Mouse (Mus musculus) midbrain, embryonic 16.5 days (tissue): ENCODE measurements at regions not wholly inside any gene's neighbourhood (a gene's known extent, or its start where the extent isn't known, plus 50 kb on each side); places are given as distances from the start of the nearest gene placed in this dataset.

ENCODE experiments used
- ATAC-seq: fragments of 200-750 bp; cut with Nextera tagmentation; 2 replicates; pipeline ENCODE4 v1.8.0; 2017; ENCODE audit warnings: moderate TSS enrichment
- H3K27ac ChIP-seq: fragments of 300-500 bp; sonication (generic); 2 replicates; pipeline ENCODE4 v1.5.1; 2014; ENCODE audit warnings: mild to moderate bottlenecking, low read length, mixed read lengths
- H3K27me3 ChIP-seq: fragments of 300-500 bp; sonication (generic); 2 replicates; pipeline ENCODE4 v1.6.1; 2014; ENCODE audit warnings: low read depth, low read length, mixed read lengths; ENCODE audit not compliant: control insufficient read depth, insufficient read depth
- H3K36me3 ChIP-seq: fragments of 300-500 bp; sonication (generic); 2 replicates; pipeline ENCODE4 v1.6.1; 2014; ENCODE audit warnings: mild to moderate bottlenecking, low read length, moderate library complexity, mixed read lengths; ENCODE audit not compliant: control insufficient read depth, insufficient read depth
- H3K4me1 ChIP-seq: fragments of 300-500 bp; sonication (generic); 2 replicates; pipeline ENCODE4 v1.6.1; 2014; ENCODE audit warnings: mild to moderate bottlenecking, low read length, mixed read lengths; ENCODE audit not compliant: control insufficient read depth, insufficient read depth
- H3K4me2 ChIP-seq: fragments of 300-500 bp; sonication (generic); 2 replicates; pipeline ENCODE4 v1.6.1; 2014; ENCODE audit warnings: mild to moderate bottlenecking, low read length, mixed read lengths
- H3K4me3 ChIP-seq: fragments of 300-500 bp; sonication (generic); 2 replicates; pipeline ENCODE4 v1.5.1; 2014; ENCODE audit warnings: low read depth, mild to moderate bottlenecking, low read length, moderate library complexity, mixed read lengths
- H3K9ac ChIP-seq: fragments of 300-500 bp; sonication (generic); 2 replicates; pipeline ENCODE4 v1.6.1; 2014; ENCODE audit warnings: low read depth, low read length, mixed read lengths
- H3K9me3 ChIP-seq: fragments of 300-500 bp; sonication (generic); replicated peaks from 2 replicates; pipeline ENCODE4 v1.6.1; 2014; ENCODE audit warnings: mild to moderate bottlenecking, low read length, mixed read lengths; ENCODE audit not compliant: control insufficient read depth, poor library complexity, severe bottlenecking
- WGBS: fragments of 180-500 bp; shearing (Covaris S2); extraction: QIAGEN DNeasy Blood & Tissue Kit; methylation state at CpG from one replicate; pipeline ENCODE4 v1.1.7; 2014; 5-methylcytosine and 5-hydroxymethylcytosine counted together

DNA sequence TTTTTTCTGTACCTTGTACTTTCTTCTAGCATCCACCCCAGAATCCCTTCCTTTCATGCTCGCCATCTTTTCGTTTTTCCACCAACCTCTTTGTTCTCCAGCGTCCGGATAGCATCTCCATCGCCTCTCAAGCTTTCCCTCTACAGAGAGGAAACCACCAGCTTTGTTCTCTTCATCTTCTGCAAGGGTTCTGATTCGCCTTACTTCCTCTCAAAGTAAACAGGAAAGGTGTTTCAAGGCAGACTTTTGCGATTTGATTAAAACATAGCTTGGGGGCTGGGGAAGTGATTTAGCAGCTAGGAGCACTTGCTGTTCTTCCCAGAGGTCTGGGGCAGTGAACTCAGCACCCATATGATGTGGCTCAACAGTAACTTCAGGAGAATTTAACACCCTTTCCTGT lies 71.4 kb downstream of the Emp1 start:
- Histone ChIP-seq H3K4me1 (no peaks in the 10 kb centered on the region), H3K9ac (no peak overlapping the region), H3K4me2 (no peak overlapping the region), H3K9me3 (no peaks in the 10 kb centered on the region), H3K27ac (no peak overlapping the region), H3K27me3 (no peaks in the 10 kb centered on the region), H3K4me3 (no peak overlapping the region), H3K36me3 (no peaks in the 10 kb centered on the region)
- ATAC-seq = no peak
- WGBS = 85% methylated on average over 7 of the region's 7 CpGs

DNA sequence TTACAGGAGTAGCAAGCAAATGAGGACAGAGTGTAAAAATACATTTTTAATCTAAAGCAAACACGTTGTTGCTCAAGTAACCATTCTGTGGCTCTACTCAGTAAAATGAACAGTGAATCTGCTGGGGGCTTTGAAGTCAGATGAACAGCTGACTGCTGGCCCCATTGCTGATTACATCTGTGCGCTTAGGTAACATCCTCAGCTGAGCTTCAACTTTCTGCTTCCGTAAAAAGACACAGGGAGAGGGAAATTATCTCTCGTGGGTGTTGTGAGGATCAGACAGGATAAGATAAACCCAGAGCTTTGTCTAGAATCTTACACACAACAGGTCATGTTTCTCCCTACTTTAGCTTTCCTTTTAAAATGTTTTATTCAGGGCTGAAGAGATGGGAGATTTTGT lies 74.0 kb downstream of the Emp1 start:
- Histone ChIP-seq H3K9ac (no peak overlapping the region), H3K4me3 (no peak overlapping the region), H3K4me2 (no peak overlapping the region), H3K27me3 (no peaks in the 10 kb centered on the region), H3K9me3 (no peaks in the 10 kb centered on the region), H3K27ac (no peak overlapping the region), H3K4me1 (peaks cover 2% of the 10 kb centered on the region), H3K36me3 (no peaks in the 10 kb centered on the region)
- 88% methylated on average over 4 of the region's 4 CpGs for WGBS
- no peak for ATAC-seq

DNA sequence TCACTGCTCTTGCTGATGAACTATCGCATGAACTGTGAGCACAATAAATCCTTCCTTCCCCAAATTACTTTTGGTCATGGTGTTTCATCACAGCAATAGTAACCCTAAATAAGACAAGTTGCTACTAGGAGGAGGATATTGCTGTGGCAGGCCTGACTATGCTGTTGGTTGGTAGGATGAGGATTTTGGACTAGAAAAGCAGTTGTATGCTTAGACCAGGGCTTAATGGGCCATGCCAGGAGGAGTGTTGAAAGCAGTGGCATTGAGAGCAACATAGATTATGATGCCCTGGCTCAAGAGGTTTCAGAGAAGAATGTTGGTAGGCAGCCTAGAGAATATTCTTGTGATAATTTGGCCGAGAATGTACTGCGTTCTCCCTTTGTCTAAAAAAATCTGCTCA lies 75.9 kb downstream of the Emp1 start:
- Histone ChIP-seq H3K36me3 (no peaks in the 10 kb centered on the region), H3K9ac (no peak overlapping the region), H3K4me2 (no peak overlapping the region), H3K9me3 (no peaks in the 10 kb centered on the region), H3K27ac (no peak overlapping the region), H3K4me1 (peaks cover 5% of the 10 kb centered on the region), H3K4me3 (no peak overlapping the region), H3K27me3 (no peaks in the 10 kb centered on the region)
- WGBS = 92% methylated on average over 3 of the region's 3 CpGs
- ATAC-seq = no peak

DNA sequence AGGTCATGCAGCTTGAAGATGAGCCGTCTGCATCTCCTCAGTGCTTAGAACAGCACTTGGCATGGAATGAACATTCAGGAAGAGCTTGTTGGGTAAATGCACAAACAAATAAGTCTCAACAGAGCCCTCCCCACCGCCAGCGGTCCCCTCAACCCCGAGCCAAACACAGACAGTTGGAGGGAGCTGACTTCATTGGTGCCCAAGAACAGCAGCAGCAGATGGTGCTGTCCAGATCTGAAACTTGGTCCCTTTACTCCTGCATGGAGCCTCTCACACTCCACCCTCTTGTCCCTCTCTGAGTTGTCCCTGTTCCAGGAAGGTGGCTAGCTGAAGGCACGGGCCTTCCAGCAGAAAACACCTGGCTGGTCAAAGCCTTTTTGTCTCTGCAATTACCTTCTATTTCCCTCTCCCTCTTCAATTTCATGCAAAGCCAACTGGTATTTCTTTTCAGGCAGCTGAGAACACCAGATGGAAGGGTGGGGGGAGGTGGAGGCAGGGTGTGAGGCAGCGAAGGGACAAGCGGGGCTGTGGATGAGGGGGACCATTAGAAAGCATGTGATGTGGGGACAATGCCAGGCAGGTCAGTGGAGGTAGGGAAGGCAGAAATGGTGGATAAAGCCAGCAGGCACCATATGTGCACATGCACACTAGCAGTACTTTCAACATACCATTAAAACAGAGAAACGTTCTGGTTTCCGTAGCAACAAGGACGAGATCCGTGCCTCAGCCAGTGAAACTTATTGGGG lies 79.0 kb downstream of the Emp1 start:
- Histone ChIP-seq H3K27me3 (no peaks in the 10 kb centered on the region), H3K27ac (peak overlapping the region; percentile 77; the same call in 1 of the 2 replicates), H3K4me3 (no peak overlapping the region), H3K36me3 (no peaks in the 10 kb centered on the region), H3K4me1 (peaks cover 13% of the 10 kb centered on the region), H3K9me3 (no peaks in the 10 kb centered on the region), H3K4me2 (peak overlapping the region; percentile 4; the same call in 1 of the 2 replicates), H3K9ac (no peak overlapping the region)
- ATAC-seq = peak; percentile 53
- WGBS = 37% methylated on average over 11 of the region's 11 CpGs

DNA sequence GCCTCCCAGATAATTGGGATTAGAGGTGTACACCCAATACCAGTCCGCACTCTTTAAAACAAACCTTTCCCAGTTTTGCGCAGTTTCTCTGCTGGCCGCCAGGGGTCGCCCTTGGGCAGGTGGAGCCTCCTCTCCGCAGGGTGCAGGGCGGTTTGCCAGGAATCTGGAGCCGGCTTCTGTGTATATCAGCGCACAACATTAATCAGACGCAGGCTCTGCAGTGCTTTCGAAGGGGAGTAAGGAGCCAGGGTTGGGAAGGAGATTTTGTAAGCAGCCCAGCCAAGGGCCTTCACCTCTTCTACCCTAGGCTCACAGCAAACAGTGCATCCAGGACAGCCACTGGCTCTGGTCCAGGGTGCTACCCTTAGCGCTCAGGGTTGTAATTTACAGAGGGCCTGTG lies 82.3 kb downstream of the Emp1 start:
- peak overlapping the region; percentile 69 for H3K27ac ChIP-seq
- 4% methylated on average over 11 of the region's 11 CpGs for WGBS
- peaks cover 13% of the 10 kb centered on the region for H3K4me1 ChIP-seq

DNA sequence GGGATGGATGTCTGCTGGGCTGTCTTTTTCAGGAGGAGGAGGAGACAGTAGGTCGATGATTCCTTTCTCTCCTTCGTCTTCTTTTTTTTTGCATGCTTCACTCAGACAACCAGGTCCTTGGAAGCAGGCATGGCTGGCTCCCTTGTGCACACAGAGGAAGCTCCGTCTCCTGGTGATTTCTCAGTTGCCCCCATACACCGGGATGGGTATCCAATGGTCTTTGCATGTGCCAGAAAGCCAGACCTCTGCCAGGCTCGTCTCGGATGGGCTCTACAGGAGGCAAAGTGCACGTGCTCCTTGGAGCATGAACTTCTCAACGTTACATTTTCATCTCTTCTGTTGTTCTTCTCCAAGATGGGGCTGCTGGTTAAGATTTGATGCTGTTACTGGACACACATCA lies 82.7 kb downstream of the Emp1 start:
- peak overlapping the region; percentile 69 for H3K27ac ChIP-seq
- H3K4me2 ChIP-seq = peak overlapping the region; percentile 49
- 15% methylated on average over 8 of the region's 8 CpGs for WGBS
- H3K36me3 ChIP-seq = no peaks in the 10 kb centered on the region
- H3K9ac ChIP-seq = peak overlapping the region; percentile 52
- H3K4me3 ChIP-seq = peak overlapping the region; percentile 13; the same call in 1 of the 2 replicates
- peaks cover 13% of the 10 kb centered on the region for H3K4me1 ChIP-seq
- no peaks in the 10 kb centered on the region for H3K27me3 ChIP-seq
- ATAC-seq = no peak
- H3K9me3 ChIP-seq = no peaks in the 10 kb centered on the region

More for the DNA sequence above, 82.3 kb downstream of the Emp1 start:
- Histone ChIP-seq H3K36me3 (no peaks in the 10 kb centered on the region), H3K4me2 (peak overlapping the region; percentile 49), H3K9ac (peak overlapping the region; percentile 52), H3K9me3 (no peaks in the 10 kb centered on the region), H3K27me3 (no peaks in the 10 kb centered on the region), H3K4me3 (peak overlapping the region; percentile 13; the same call in 1 of the 2 replicates)
- ATAC-seq = peak; percentile 90

DNA sequence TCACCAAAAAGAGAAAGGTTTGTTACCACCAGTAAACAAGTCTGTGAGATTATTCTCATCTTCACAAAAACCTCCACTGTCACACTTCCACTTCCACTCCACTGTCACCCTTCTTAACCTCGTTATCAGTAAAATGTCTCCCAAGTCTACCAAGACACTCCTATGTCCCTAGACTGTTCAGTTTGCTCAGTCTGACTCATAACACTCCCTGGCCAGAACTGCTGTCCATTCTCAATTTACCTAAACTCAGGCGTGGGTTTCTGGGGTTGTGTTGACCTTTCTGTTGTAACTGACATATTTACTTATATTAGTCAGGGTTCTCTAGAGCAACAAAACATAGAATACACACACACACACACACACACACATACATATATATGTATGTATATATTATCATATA lies 85.5 kb downstream of the Emp1 start:
- peaks cover 8% of the 10 kb centered on the region for H3K4me1 ChIP-seq
- no peak overlapping the region for H3K4me3 ChIP-seq
- ATAC-seq = no peak
- H3K27ac ChIP-seq = no peak overlapping the region
- no peaks in the 10 kb centered on the region for H3K27me3 ChIP-seq
- no peak overlapping the region for H3K9ac ChIP-seq
- 86% methylated on average over 2 of the region's 2 CpGs for WGBS
- no peaks in the 10 kb centered on the region for H3K36me3 ChIP-seq
- no peaks in the 10 kb centered on the region for H3K9me3 ChIP-seq
- no peak overlapping the region for H3K4me2 ChIP-seq

DNA sequence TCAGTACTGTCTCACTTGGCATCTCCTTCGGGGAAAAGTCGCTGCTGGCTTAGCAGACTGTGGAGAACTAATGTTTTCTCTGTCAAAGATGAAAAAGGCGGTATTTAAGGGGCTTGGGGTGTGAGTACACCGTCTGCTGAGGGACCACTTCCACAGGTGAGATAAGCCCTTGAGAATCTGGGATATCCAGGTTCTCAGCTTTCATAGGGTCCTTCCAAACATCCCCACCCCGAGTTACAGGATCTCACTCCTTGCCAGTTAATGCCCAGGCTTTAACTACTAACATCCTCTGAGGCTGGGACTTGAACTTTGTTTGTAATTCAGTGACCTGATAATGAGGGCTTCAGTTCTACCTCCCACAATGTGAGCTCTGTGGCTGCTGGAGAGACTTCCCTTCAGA lies 86.9 kb downstream of the Emp1 start:
- Histone ChIP-seq H3K4me1 (peaks cover 8% of the 10 kb centered on the region), H3K4me3 (no peak overlapping the region), H3K9me3 (0 out of 2 replicates have a peak, but pooled peaks cover 2% of the 10 kb centered on the region), H3K36me3 (no peaks in the 10 kb centered on the region), H3K27ac (no peak overlapping the region), H3K27me3 (no peaks in the 10 kb centered on the region), H3K4me2 (no peak overlapping the region), H3K9ac (no peak overlapping the region)
- WGBS = 79% methylated on average over 5 of the region's 5 CpGs
- no peak for ATAC-seq

DNA sequence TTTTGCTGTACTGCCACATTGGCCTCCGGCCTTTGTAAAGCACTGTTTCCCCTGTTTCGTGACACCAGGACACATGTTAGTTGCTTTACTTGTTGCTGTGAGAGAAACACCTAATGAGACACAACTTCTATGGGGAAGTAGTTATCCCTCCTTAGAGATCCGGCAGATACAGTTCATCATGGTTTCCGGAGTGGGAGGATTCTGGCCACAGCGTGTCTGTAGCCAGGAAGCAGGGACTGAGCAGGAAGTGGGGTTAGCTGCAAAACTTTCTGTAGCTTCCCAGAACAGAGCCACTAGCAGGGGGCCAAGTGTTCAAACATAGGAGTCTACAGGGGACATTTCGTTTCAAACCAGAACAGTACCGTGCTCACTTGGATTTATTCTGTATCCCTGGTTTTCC lies 88.2 kb downstream of the Emp1 start:
- ATAC-seq = no peak
- no peak overlapping the region for H3K4me3 ChIP-seq
- no peak overlapping the region for H3K27ac ChIP-seq
- H3K9ac ChIP-seq = no peak overlapping the region
- H3K27me3 ChIP-seq = no peaks in the 10 kb centered on the region
- 89% methylated on average over 7 of the region's 7 CpGs for WGBS
- H3K4me1 ChIP-seq = no peaks in the 10 kb centered on the region
- H3K9me3 ChIP-seq = 0 out of 2 replicates have a peak, but pooled peaks cover 2% of the 10 kb centered on the region
- H3K36me3 ChIP-seq = no peaks in the 10 kb centered on the region
- no peak overlapping the region for H3K4me2 ChIP-seq
